Mouse (Mus musculus): Measurements from ENCODE around the gene Txlna.

- TF ChIP-seq CTCF (IDR thresholded peaks at IDR 0.05; ENCODE audit: borderline replicate concordance, extremely low read depth, insufficient read depth, insufficient read length) (no peak), POLR2A (IDR thresholded peaks at IDR 0.05; ENCODE audit: borderline replicate concordance, extremely low read depth, insufficient read depth, insufficient read length, poor library complexity, severe bottlenecking) (no peak)
These were observed 13.9 kb upstream of the Txlna start for GRCm38 (mm10) chr4:129654770-129655169.

Measured in brain, embryonic 14.5 days (tissue).